Mouse (Mus musculus) A20 (cell line): ENCODE results near the gene Ctsd.

Source experiments
- DNase-seq: peaks from one replicate; pipeline ENCODE4 v3.0.0-alpha.2; 2011; ENCODE audit warnings: low read depth, low spot score

Gene Ctsd

DNA sequence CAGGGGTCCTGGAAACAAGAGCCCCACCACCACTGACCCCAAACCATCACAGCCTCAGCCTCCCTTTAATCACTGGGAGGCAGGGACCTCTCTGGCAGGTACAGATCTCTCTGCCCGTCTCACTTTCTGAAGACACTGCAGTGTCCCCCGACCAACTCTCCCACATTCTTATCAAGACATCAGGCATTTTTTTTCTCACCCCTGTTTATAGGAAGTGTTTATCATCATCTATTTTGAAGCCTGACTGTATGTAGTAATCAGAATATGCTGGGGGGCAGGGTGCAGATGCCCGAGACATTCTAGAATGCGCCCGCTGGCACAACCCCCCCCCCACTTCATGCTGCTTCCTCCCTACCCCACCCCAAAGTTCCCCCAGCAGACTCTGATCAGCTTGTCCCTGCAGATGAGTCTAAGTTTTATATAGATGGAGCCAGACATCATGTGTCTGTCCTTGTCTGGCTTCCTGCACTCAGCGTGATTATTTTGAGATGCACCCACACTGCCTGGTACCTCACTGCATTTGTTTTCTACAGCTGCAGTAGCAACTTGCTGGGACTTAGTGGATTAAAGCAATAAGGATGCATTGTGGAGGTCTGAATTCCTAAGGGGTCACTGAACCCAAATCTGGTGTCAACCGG, 12.4 kb upstream of the Ctsd start:
- DNase-seq = no peak

DNA sequence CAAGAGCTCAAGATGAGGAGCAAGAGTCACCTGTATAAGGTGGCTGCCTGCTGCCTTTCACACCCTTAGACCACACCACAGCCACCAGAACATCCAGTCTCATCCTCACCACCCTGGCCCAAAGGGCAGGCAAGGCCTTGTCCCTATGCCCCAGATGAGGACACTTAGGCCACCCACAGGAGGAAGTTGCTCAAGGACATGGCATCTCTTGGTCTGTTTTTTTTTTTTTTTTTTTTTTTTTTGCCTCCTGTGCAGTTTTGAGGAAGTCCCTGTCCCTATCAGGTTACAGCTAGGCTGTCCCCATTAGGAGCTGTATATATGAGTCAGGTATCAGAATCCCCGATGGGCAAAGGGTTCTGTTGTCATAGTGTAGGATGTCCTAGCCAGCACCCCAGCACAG, 11.4 kb upstream of the Ctsd start:
- DNase-seq = peak; percentile 34

DNA sequence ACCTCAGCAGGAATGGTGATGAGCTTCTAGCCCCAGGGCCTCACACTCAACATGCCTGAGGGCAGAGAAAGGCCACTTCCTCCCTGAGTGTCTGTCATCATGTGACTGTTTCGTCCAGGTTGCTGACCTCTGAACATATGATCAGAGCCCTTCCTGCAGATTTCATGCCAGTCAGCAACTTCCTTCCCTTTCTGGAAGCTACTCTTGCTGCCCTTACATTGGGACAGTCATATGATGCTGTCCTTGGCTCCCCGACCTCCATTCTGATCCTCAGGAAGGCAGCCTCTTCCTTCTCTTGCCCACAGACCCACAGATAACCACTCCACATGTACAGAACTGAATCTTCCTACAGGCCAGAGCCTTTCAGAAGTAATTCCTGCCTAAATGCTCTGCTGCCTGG, 10.2 kb upstream of the Ctsd start:
- no peak for DNase-seq

DNA sequence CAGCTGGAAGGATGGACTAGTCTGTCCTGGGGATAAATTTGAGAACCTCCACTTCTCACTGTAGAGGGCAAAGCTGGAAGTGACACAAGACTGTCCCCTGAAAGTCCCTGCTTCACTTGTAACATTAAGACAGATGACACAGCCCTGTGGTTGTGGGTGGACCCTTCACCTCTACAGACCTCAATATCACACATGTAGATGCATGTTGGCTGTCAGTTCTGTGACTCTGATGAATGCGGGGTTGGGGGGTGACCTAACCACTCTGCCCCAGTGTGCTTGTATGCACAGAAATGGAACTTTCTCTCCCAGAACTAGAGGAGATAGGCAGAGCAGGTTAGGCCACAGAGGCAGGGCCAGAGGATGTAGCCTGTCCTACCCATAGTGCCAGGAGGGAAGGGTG, 8.8 kb upstream of the Ctsd start:
- no peak for DNase-seq

DNA sequence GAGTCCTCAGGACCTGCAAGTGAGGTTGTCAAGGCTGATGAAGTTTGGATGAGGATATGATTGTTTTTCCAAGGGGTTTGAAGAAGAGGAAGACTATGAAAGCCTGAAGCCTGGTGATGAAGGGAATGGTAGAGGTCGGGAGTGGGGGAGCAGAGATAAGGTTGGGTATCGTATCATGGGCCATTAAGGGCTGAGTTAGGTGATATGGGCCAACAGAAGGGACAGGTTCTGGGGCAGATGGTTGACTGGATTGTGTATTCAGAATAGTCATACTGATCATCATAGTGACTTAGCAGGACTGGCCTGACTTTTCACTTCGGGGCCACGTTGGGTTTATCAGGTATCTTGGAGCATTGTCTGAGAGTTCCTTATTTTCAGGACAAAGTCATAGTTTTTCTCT, 7.6 kb upstream of the Ctsd start:
- DNase-seq = no peak

DNA sequence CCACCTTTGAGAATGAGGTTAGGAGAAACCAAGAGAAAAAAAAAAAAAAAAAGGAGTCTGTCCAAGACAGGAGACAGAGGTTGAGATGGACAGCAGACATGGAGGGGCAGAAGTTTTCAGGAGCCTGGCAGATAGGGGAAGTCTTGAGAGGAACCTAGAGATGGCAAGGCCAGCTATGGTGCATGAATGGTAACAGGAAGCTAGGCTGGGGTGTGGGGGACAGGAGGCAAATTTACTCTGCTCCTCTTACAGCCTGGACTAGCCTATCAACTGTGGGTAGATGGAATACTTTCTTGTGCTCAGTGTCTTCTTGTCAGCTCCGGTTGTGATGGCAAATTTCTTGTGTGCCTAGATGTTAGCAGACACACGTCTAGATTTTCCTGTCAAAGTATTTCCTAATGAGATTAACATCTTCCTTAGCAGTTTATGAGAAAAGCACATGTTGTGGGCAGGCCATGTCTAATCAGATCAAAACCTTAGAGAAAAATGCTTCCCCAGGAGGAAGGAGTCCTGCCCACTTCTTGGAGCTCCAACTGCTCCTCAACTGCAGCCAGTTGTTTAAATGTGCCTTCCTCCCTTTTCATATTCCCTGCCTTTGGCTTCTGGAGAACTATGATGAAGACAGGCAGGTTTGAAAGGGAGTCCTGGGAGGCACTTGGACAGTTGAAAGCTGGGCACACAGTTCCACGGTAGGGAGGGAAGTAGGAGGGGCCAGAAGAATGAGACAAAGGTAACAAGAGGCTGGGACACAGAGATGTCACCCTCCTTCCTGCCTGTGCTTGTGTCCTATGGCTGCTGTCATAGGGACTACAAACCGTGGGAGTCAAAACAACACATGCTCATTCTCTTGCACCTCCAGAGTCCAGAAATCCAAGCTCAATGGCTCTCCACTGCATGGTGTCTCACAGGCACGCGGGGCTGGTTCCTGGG, 6.7 kb upstream of the Ctsd start:
- DNase-seq = peak; percentile 16

DNA sequence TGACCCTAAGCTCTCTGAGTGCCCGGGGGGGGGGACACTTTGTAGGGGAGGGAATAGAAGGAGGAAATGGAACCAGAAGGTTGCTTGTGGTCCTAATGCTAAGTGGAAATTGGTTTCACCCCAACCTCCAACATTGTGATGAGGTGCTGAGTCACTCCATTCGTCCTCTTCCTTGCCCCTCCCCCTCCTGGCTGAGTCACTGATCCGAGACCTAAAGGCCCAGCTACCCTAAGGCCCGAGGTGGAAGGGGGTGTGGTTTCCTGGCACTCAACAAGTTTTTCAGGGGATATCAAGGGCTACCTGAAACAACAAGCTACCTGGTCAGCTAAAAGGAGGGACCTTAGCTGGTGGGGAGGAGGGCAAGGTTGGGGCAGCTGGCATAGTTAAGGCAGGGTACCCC, 5.4 kb upstream of the Ctsd start:
- peak; percentile 48 for DNase-seq

DNA sequence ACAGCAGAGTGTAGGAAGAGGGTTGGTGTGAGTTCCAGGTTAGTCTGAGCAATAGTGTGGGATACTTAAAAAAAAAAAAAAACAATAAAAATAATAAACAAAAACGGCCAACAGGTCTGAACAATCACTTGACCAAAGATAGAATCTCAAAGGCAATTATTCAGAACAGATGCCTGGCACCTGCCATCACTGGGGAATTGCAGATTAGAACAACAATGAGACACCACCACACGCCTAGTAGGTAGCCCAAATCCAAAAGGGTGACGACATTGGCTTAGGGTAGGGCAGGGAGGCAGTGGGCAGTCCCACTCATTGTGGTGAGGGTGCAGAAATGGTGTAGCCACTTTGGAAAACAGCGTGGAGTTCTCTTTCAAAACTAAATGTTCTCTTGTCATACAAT, 3.8 kb upstream of the Ctsd start:
- DNase-seq = no peak

DNA sequence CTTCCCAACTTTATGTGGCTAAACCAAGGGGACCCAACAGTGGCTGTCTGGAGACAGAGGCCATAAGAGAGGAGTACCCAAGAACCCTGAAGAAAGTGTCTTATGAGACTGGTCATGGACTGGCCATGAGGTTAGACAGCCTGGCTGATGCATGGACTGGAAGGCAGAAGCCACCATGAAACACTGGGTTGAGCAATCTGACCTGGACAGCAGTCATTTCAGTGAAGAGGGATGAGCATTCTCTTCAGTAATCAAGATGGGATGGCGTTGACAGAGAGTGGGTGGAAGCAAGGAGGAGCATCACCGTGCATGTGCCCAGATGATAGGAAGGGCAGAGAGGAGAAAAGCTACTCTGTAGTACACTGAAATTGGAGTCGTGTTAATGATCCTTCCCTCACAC, 3.3 kb upstream of the Ctsd start:
- DNase-seq = no peak

DNA sequence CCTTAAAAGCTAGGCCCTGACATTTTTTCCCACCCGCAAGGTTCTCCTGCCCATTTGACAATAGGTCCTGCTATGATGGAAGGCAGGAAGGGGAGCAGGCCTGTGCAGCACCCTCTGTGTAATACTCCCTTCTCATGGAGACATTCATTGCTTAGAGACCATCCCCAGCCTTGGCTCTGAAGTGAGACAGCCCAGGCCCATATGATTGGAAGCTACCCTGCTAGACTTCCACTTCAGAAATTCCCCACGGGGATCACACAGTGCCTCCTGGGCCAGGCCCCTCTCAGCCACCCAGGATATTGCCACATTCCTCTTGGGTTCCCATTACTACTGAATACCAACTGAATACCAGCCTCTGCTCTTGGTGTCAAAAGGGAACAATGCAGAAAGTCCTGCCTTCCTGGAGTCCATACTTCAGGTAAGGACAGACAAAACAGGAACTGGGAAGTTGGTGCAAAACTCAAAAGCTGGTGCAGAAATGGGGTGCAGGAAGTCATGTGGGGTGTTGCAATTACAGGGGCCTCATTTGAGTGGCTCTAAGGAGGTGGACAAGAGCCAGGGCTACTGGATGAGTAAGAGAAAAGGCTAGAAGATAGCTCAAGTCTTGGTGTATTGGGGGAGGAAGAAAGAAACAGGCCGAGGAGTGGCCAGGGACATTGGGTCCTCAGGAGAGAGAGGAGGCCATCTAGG, 2.3 kb upstream of the Ctsd start:
- peak; percentile 10 for DNase-seq

DNA sequence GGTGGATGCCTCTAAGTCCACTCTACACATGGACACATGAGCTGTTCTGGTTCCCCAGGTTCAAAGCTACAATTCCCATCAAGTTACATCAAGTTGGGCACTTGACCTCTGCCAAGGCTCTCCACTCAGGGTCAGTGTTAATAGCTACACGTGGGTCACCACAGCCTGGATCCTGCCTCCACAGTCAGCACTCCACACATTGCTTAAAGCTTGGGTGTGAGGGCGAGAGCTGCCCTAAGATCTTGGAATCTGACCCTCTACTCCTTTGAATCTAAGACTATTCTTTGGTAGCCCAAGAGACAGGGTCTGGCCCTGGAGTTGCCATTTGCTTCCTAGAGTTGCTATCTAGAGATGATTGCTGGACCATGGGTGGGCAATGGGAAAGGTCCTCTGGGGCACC, 902 bp upstream of the Ctsd start:
- DNase-seq = no peak

DNA sequence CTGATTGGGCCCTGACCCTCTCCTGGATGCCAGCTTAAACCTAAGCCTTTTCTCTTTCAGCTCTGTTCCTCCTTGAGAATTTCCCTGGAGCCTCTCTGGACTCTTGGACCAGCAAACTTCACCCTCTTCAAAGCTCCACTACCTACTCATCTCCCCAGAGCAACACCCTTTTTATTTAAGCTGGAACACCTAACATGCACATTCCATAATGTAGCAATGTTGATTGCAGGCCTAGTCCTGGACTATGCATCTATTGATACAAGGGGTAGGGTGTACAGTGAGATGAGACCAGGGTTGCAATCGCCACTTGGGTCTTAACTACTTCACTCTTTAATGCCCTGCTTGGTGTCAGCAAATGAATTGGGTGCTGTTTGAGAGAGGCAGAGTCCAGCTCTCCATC, 360 bp upstream of the Ctsd start:
- DNase-seq = no peak

DNA sequence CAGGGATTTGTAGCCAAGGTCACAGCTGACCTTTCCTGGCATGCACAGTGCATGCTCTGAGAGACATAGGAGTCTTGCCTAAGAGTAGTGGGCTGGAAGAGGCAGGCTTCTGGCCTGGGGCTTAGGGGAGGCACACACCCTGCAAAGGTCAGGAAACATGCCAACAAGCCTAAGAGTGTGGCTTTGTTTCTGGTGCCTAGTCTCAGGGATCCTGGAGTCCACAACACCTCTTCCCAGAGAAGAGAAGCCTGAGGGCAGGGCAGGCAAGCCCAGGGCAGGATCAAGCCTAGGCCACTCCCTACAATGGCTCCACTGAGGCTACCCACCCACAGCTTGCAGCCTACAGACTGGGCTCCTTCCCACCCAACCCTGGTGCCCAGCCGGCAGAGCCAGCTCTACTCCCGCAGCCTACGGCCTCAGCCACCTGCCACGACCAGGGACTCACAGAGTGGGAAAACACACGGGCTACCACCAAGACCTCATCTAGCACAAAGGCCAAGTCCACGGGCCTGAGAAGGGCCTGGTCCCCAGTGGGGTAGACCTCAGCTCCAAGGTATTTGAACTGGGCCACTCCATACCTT, 1.1 kb downstream of the Ctsd start:
- DNase-seq = no peak

DNA sequence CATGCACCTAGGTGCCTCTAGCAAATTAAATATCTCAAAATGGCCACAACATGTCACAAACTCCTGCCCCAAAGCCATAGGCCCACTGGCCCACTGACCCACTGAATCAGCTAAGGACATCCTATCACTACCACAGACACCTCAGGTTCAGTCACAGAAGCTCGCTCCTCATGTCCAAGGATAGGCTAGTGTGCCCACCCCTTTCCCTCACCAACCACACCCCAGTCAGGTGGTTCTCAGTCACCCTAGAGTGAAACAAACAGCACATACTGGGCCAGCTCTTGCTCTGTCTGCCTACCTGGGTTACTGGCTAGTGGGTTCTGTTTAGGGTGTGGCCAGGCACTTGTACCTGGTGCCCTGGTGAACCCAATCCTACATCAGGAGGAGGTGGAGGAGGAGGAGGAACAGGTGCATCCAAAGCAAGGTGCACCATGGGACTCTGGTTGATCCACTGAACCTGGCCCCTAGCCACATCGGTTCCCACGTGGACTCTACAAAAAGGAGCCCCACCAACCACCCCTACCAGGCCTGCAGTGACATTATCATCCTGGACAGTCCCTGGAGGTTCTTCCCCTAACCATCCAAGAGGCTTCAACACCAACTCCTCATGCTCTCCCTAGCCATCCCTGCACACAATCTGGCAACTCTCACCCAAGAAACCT, 2.0 kb downstream of the Ctsd start:
- DNase-seq = no peak

DNA sequence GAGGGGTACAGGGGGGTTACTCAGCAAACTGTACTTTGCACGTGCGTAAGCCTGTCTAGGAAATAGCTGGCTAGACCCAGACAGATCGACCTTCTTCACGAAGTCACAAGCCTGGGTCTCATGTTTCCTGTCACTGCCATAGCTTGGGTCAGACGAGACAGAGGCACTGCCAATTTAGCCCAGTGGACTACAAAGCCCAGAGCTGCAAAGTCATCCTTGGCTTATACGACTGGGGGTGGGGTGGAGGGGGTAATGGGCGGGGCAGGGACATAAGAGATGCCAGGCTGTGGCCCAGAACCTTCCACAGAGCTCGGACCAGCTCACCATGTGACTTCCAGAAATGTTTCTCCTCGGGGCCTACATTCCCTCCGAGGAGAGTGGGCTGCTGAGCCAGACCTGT, 3.5 kb downstream of the Ctsd start:
- no peak for DNase-seq

DNA sequence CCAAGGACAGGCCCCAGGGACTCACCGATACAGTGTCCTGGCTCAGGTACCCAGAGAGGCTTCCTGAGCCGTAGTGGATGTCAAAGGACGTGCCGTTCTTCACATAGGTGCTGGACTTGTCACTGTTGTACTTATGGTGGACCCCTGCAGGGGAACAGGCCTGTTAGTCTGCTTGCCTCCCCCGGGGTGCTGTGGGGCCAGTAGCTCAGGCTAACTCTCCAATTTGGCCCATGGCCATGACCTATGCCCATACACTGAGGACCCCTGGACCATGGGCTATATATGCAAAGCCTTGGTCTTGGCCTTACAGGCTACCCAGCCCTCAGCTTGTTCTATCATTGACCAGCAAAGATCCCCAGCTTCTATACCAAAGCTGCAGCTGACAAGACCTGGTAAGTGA, 5.3 kb downstream of the Ctsd start, which contains the start of gene Gm49369:
TSS of gene Gm49369 (minus strand) at position 101 of the 400 bp plus-strand sequence.
- no peak for DNase-seq

DNA sequence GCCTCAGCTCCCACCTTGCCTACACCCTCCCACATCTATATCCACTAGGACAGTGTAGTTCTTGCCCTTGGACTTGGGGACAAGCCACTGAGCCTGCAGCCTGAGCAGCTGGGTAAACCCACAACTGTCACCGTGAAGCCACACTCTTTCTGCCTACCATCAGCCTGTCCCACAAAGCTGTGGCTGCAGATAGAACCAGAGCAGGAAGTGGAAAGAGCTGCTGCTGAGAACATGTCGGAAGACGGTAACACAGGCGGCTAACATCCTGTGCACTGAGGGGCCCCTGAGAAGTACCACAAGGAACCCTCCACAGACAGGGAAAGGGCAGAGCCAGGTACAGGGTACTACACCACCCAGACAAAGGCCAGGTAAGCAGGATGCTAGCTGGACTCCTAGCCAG, 6.7 kb downstream of the Ctsd start:
- DNase-seq = no peak

DNA sequence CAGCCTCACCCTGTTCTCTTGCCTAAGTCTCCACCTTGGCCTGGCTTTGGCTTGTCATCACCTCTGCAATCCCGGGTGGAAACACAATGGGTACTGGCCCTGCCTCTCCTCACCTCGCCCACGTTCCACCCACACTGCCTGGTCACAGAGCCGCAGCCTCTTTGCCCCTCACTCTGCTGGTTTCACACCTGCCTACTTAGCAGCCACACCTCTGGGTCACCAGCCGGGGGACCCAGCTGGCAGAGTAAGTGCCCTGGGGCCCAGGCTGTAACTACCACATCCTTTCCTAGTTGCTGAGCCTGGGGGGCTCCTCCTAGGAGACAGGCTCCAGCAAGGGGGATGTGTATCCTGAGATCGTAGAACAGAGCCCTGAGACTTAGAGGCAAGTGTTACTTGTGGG, 8.7 kb downstream of the Ctsd start:
- no peak for DNase-seq

DNA sequence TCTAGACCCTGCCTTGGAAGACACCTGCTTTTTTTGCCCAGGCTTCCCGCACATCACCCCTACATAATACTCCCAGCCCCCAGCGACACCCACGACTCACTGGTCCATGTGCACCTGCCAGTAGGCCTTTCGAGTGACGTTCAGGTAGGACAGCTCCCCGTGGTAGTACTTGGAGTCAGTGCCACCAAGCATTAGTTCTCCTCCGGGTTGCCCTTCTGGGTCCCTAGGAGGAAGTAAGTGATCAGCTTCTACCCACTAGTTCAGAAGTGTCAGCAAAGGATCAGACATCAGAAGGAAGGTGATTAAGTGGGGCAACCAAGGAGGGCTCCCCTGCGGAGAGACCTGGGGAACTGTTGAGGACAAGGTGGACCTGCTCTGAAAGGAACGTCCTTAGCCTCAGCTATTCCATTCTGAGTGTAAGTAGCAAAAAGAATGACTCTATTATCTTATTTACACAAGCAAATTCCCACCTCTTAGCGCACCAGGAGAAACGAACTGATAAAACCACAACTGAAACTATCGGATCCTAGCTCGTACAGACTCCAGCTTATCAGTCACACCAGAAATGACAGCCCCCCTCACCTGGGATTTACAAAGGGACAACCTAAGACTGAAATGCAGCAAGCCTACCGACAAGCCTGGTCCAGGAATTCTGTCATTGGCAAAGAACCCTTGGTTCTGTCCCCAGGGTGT, 10.5 kb downstream of the Ctsd start:
- DNase-seq = no peak

DNA sequence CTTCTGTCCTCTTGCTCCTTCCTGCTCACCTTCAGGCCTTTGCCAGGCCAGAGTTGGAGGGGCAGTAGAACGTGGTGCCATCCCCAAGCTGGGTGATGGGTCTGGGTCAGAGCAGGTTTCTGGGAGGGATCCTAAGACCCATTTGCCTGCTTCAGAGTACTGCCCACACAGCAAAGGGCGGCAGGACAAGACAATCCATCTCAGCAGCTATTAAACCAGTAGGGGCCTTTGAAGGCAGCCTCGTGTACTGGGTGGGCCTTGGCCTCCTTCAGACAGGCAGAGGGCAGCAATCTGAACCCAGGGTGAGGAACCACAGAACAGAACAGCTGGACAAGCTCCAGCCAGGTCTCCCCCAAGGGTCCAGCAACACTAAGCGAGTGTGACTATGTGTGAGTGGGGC, 11.7 kb downstream of the Ctsd start:
- DNase-seq = no peak

DNA sequence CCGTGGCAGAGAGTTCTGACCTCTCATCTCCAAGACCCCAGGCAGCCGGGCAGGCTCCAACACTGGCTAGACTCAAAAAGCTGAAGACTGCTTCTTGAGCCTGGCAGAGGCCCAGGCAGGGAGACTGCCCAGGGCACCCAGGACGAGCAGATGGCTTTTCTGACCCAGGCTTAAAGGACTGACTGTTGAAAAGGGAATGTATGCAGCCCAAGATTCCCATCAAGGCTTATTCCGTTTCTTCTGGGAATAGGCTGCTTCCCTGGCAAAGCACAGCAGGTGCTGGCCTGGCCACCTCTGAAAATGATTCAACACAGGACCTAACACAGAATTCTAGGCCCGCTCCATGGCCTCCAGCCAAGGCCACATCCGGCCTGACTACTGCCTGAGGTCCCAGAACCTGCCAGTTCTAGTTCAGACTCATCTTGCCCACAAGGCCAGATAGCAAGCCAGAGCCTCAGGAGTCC, 12.5 kb downstream of the Ctsd start:
- DNase-seq = no peak
